Mouse (Mus musculus): ENCODE data around the gene Rnft1.
"Not testable (repeated sequence)": the region's sequence is repeated elsewhere in the genome, so short reads cannot be mapped to it uniquely, and the experiment has no call there.

The Rnft1 gene

GRCm38 (mm10) chr11:86519751-86520150 lies 35.3 kb downstream of the Rnft1 start:
- DNase-seq (ENCODE audit: low spot score), result no peak

GRCm38 (mm10) chr11:86527528-86527927 lies 43.1 kb downstream of the Rnft1 start:
- no peak for DNase-seq (ENCODE audit: low spot score)

GRCm38 (mm10) chr11:86532834-86533233 lies 48.4 kb downstream of the Rnft1 start:
- peak; percentile 52 for DNase-seq (ENCODE audit: low spot score)

- not testable (repeated sequence) for DNase-seq (ENCODE audit: low spot score)
Observed at GRCm38 (mm10) chr11:86533302-86533701, 48.8 kb downstream of the Rnft1 start.

- DNase-seq (ENCODE audit: low spot score), result no peak
Observed at GRCm38 (mm10) chr11:86534201-86534910, 49.9 kb downstream of the Rnft1 start.

GRCm38 (mm10) chr11:86538786-86539185 lies 54.3 kb downstream of the Rnft1 start:
- no peak for DNase-seq (ENCODE audit: low spot score)

- peak; percentile 62 for DNase-seq (ENCODE audit: low spot score)
Observed at GRCm38 (mm10) chr11:86539716-86540475, 55.4 kb downstream of the Rnft1 start.

GRCm38 (mm10) chr11:86540476-86540845 lies 56.0 kb downstream of the Rnft1 start:
- DNase-seq (ENCODE audit: low spot score), result peak; percentile 61

- DNase-seq (ENCODE audit: low spot score), result peak; percentile 37
Observed at GRCm38 (mm10) chr11:86542851-86543250, 58.4 kb downstream of the Rnft1 start.

GRCm38 (mm10) chr11:86543960-86544638 lies 59.6 kb downstream of the Rnft1 start:
- peak; percentile 52 for DNase-seq (ENCODE audit: low spot score)

- DNase-seq (ENCODE audit: low spot score), result peak; percentile 100
Observed at GRCm38 (mm10) chr11:86544639-86545299, 60.3 kb downstream of the Rnft1 start, which contains the start of the genes Rps6kb1 and Tubd1. TSS of gene Rps6kb1 (minus strand) at chr11:86544805. TSS of gene Tubd1 (plus strand) at chr11:86544991.

GRCm38 (mm10) chr11:86545556-86545955 lies 61.1 kb downstream of the Rnft1 start:
- DNase-seq (ENCODE audit: low spot score), result no peak

- no peak for DNase-seq (ENCODE audit: low spot score)
Observed at GRCm38 (mm10) chr11:86547412-86547811, 63.0 kb downstream of the Rnft1 start.

Data from adipocyte (in vitro differentiated cells).